Mouse (Mus musculus): ENCODE results near the gene Tagln. TPM values are rescaled to one million over a fixed set of nuclear protein-coding genes. Genes with fewer than 3 reads are reported as not detected.
A peak's percentile ranks its signal among the peaks of the same experiment; 100 is the strongest.

The Tagln gene
- total RNA-seq, 2 experiments from 2014 or later: 9.9 to 10.1 TPM

- intact Hi-C loops (cut with DNase I): no loop called here
- DNase-seq (ENCODE audit: low spot score in 2 of 2): no peak
These were observed 11.0 kb upstream of the Tagln start for GRCm38 (mm10) chr9:45946872-45947183.

GRCm38 (mm10) chr9:45946182-45946871 lies 10.5 kb upstream of the Tagln start:
- DNase-seq (ENCODE audit: low spot score in 2 of 2): no peak
- intact Hi-C loops (cut with DNase I): no loop called here

GRCm38 (mm10) chr9:45945721-45946120 lies 9.9 kb upstream of the Tagln start:
- intact Hi-C loops (cut with DNase I): no loop called here
- DNase-seq (ENCODE audit: low spot score in 2 of 2): no peak

GRCm38 (mm10) chr9:45944506-45945400 lies 8.9 kb upstream of the Tagln start:
- intact Hi-C loops (cut with DNase I): no loop called here
- no peak for DNase-seq (ENCODE audit: low spot score in 2 of 2)

- intact Hi-C loops (cut with DNase I): no loop called here
- DNase-seq (ENCODE audit: low spot score in 2 of 2): no peak
These were observed 8.0 kb upstream of the Tagln start for GRCm38 (mm10) chr9:45943628-45944505.

- intact Hi-C loops (cut with DNase I): no loop called here
These were observed 7.1 kb upstream of the Tagln start for GRCm38 (mm10) chr9:45942916-45943315.

GRCm38 (mm10) chr9:45942464-45942863 lies 6.6 kb upstream of the Tagln start:
- intact Hi-C loops (cut with DNase I): no loop called here
- no peak for DNase-seq (ENCODE audit: low spot score in 2 of 2)

More at GRCm38 (mm10) chr9:45942916-45943315, 7.1 kb upstream of the Tagln start:
- no peak for DNase-seq (ENCODE audit: low spot score in 2 of 2)

GRCm38 (mm10) chr9:45941329-45941888 lies 5.6 kb upstream of the Tagln start:
- intact Hi-C loops (cut with DNase I): no loop called here
- DNase-seq (ENCODE audit: low spot score in 2 of 2): no peak

- no peak for DNase-seq (ENCODE audit: low spot score in 2 of 2)
- intact Hi-C loops (cut with DNase I): no loop called here
These were observed 3.9 kb upstream of the Tagln start for GRCm38 (mm10) chr9:45939794-45940193.

GRCm38 (mm10) chr9:45938952-45939637 lies 3.2 kb upstream of the Tagln start:
- intact Hi-C loops (cut with DNase I): no loop called here
- no peak for DNase-seq (ENCODE audit: low spot score in 2 of 2)

- intact Hi-C loops (cut with DNase I): no loop called here
- no peak for DNase-seq (ENCODE audit: low spot score in 2 of 2)
These were observed 2.2 kb upstream of the Tagln start for GRCm38 (mm10) chr9:45938088-45938487.

- intact Hi-C loops (cut with DNase I): no loop called here
- DNase-seq (ENCODE audit: low spot score in 2 of 2): peak; percentile 27 to 39
These were observed 1.0 kb upstream of the Tagln start for GRCm38 (mm10) chr9:45936883-45937282.

- DNase-seq (ENCODE audit: low spot score in 2 of 2): peak; percentile 35 to 49
These were observed 3.1 kb downstream of the Tagln start for GRCm38 (mm10) chr9:45932571-45933415.

GRCm38 (mm10) chr9:45931958-45932357 lies 3.9 kb downstream of the Tagln start:
- no peak for DNase-seq (ENCODE audit: low spot score in 2 of 2)
- intact Hi-C loops (cut with DNase I): no loop called here

More at GRCm38 (mm10) chr9:45932571-45933415, 3.1 kb downstream of the Tagln start:
- intact Hi-C loops (cut with DNase I): no loop called here

GRCm38 (mm10) chr9:45929285-45929684 lies 6.6 kb downstream of the Tagln start:
- DNase-seq (ENCODE audit: low spot score in 2 of 2): no peak
- intact Hi-C loops (cut with DNase I): no loop called here

GRCm38 (mm10) chr9:45919895-45920294 lies 16.0 kb downstream of the Tagln start:
- intact Hi-C loops (cut with DNase I): no loop called here
- no peak for DNase-seq (ENCODE audit: low spot score in 2 of 2)

GRCm38 (mm10) chr9:45917041-45917934 lies 18.6 kb downstream of the Tagln start:
- intact Hi-C loops (cut with DNase I): no loop called here
- DNase-seq (ENCODE audit: low spot score in 2 of 2): peak in 1 of 2 experiments; percentile 46
